Mouse (Mus musculus) megakaryocyte, embryonic 14.5 days (primary cell): ENCODE measurements around the gene Ros1.

Experiments
- FLI1 ChIP-seq: IDR thresholded peaks from 2 replicates; pipeline ENCODE4 v1.6.1; 2012; ENCODE audit warnings: low read length, inconsistent platforms, mixed read lengths
- GATA1 ChIP-seq: IDR thresholded peaks from 3 replicates; pipeline ENCODE4 v1.6.1; 2012; ENCODE audit warnings: mixed read lengths, low read length, inconsistent platforms, borderline replicate concordance

- TF ChIP-seq GATA1 (no peak), FLI1 (no peak)
These were observed 166.3 kb downstream of the Ros1 start for GRCm38 (mm10) chr10:52028561-52029370.
